Mouse (Mus musculus) gastrocnemius, postnatal 4 days (tissue): ENCODE measurements around the gene Zfp697. TPM values are rescaled to one million over a fixed set of nuclear protein-coding genes. Genes with fewer than 3 reads are reported as not detected.
"Not testable (repeated sequence)": the region's sequence is repeated elsewhere in the genome, so short reads cannot be mapped to it uniquely, and the experiment has no call there.

Source experiments
- DNase-seq, 2 experiments: peaks; one replicate each; pipeline ENCODE4 v3.0.0; 2021 to 2022; ENCODE audit warnings: low spot score in 2 of 2, mixed read lengths in 2 of 2
- total RNA-seq, 2 experiments: library from RNA; stranded (reverse); gene quantifications; 2 replicates each; pipeline ENCODE4 v1.2.3; 2021

Gene Zfp697
- total RNA-seq, 2 experiments from 2014 or later: 4.0 TPM

DNA sequence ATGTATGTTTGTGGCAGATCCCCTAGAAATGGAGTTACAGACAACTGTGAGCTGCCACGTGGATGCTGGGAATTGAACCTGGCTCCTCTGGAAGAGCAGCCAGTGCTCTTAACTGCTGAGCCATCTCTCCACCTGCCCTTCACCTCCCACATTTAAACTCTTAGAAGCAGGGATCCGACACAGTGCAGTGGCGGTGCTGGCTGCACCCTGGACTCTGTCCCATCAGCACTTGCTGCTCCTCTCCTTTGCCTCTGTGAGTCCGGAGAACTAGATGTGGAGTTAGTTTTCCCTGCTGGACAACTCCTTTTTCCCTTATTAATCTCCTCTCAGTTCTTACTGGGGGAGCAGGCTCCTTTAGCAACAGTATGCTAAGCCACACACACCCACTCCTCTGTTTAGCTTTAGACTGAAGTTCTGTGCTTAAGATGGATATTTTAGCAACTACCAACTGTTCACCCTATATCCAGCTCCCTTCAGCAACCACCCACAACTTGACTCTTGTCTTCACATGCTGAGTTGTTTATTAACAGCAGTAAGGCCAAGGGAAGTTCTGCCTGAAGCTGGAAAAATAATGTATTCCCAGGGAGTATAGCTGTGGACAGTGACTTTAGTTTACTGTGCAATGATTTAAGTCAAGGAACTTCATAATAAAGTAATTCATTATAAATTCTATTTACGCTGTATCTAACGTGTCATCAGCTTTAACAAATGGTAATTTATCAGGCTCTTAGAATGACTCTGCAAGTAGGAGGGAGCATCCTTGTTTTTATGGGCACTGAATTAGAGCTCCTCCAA, 36.9 kb downstream of the Zfp697 start:
- DNase-seq: no peak

DNA sequence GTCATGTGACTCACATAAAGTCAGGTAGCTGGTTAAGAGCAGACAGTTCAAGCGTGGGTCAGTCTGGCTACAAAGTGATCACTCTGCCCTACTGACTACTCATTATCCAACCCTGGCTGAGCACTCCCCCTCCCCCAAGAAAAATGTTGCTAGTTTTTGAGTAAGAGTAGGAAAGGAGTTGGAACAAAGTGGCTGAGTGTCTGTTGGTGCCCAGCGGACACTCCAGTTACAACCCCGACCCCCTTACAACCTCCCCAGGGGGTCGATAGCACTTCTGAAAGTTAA, 37.5 kb downstream of the Zfp697 start:
- no peak for DNase-seq

DNA sequence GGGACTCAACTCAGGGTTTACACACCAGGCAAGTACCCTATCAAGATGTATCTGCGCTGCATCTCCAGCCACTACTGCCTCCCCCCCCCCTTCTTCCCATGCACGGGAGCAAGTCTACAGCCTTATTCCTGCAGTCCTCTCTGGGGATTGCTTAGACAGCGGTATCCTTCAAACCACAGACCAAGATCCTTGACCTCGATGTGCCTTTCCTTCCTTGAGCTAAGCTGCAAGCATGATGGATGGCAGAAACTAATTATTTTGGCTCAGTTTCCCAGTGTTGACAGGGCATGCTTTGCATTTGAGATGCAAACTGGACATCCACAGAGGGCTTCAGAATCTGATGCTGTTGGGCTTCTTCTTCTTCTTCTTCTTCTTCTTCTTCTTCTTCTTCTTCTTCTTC, 40.7 kb downstream of the Zfp697 start:
- no peak for DNase-seq

DNA sequence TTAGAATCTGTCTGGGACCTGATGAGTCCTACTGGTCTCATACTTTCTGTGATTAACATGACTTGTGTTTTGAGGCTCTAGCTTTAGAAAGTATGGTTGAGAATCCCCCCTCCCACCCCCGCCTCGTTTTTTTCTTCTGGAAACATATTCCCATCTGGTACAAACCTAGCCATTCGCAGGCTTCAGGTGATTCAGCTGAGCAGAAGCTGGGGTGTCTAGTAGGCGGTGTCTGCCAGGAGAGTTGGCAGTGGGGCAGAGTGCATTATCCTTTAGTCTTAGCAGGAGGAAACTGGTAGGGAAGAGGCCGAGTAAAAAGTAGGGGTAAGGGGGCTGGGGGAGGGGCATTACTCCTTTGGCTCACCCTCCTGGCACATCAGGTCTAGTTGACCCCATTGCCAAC, 44.5 kb downstream of the Zfp697 start:
- no peak for DNase-seq

DNA sequence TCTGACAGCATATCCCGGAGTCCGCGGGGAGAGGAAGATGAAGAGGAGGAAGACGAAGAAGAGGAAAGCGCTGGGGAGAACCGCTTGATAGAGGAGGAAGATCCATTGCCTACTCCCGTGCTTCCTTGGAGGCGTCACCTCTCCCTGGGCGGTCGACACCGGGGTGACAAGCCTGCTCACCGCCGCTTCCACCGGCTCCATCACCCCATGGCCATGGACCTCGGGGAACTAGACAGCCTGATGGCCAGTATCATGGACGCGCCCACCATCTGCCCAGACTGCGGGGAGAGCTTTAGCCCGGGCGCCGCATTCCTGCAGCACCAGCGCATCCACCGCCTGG, 45.0 kb downstream of the Zfp697 start:
- no peak for DNase-seq

DNA sequence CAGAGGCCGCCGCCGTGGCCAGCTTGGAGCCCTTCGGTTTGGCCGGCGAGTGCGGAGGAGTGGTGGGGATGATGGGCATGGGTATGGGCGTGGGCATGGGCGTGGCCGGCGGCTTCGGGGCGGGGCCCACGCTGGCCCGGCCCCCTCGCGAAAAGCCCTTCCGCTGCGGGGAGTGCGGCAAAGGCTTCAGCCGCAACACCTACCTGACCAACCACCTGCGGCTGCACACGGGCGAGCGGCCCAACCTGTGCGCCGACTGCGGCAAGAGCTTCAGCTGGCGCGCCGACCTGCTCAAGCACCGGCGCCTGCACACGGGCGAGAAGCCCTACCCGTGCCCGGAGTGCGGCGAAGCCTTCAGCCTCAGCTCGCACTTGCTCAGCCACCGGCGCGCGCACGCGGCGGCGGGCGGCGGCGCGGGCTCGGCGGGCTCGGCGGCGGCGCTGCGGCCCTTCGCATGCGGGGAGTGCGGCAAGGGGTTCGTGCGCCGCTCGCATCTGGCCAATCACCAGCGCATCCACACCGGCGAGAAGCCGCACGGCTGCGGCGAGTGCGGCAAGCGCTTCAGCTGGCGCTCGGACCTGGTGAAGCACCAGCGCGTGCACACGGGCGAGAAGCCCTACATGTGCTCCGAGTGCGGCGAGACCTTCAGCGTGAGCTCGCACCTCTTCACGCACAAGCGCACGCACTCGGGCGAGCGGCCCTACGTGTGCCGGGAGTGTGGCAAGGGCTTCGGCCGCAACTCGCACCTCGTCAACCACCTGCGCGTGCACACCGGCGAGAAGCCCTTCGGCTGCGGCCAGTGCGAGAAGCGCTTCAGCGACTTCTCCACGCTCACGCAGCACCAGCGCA, 45.6 kb downstream of the Zfp697 start:
- DNase-seq: peak; percentile 56 to 68

DNA sequence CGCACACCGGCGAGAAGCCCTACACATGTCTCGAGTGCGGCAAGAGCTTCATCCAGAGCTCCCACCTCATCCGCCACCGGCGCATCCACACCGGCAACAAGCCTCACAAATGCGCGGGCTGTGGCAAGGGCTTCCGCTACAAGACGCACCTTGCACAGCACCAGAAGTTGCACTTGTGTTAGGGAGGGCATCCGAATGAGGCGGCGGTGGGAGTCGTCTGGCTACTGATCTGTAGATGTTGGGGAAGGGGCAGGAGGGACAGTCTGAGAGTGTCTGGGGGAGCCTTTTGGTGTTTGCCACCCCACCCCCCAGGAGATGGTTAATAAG, 46.2 kb downstream of the Zfp697 start:
- DNase-seq: no peak

DNA sequence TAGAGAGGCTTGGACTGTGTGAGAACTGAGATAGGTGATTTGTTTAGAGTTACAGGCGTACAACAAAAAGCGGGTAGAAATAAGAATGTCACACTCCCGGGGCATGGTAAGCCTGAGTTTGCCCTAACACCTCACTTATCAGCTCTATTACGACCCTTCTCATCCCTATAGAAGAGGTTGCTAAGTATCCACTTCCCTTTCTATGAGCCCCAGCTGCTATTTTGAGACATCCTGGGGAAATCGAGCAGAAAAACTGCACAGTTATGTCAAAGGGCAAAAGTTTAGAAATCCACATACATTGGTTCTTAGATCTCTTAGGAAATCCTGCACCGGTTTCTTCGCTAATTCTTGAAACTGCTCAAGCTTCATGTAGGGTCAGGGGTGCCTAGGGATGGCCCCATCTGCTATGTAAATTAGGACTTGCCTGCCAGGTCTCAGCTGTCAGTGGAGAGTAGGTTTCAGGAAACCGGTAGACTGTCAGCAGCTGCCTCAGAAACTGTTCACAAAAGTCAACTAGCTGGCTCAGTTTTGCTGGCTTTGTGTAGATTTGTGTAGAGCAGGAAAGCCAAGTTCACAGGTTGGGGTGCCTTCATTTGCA, 46.8 kb downstream of the Zfp697 start:
- no peak for DNase-seq

DNA sequence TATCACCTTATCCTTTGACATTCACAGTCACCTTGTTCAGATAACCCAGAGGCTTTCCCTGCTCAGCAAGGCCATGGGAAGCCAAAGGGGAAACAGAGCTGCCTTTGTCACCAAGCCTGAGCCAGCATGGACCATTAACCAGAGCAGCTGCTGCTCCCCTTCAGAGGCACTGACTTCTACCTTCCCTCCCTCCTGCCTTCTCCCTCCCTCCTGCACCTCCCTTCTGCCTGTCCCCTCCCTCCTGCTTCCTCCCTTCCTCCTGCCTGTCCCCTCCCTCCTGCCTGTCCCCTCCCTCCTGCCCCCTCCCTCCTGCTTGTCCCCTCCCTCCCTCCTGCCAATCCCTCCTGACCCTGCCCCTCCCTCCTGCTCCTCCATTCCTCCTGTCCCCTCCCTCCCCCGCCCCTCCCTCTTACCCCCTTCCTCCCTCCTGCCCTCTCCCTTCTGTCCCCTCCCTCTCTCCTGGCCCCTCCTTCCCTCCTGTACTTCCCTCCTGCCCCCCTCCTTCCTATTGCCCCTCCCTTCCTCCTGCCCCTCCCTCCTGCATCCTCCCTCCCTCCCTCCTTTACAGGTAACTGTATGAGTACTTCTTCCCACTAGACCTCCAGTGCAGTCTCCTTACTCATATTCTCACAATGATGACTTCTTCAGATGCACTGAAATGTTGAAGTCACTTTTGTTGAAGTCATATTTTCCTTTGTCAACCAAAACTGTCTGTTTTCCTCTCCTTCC, 52.0 kb downstream of the Zfp697 start:
- no peak for DNase-seq

DNA sequence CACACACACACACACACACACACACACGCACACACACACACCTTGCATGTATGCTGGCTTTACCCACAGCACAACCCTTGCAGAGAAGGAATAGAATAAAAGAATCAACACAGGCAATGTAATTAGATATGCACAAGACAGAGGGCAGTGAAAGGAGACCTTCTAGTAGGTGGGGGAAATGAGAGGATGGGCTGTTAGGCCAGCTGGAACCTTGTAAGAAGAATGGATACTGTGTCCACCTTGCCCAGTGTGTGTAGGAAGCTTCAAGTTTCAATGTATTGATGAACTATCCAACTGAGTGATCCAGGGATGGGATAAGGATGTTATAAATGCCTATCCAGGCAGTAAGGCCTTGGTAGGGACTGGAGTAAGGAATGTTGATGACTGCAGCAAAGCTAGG, 52.8 kb downstream of the Zfp697 start:
- DNase-seq: no peak

DNA sequence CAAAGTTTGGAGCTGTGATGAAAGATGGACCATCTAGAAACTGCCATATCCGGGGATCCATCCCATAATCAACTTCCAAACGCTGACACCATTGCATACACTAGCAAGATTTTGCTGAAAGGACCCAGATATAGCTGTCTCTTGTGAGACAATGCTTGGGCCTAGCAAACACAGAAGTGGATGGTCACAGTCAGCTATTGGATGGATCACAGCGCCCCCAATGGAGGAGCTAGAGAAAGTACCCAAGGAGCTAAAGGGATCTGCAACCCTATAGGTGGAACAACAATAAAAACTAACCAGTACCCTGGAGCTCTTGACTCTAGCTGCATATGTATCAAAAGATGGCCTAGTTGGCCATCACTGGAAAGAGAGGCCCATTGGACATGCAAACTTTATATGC, 60.0 kb downstream of the Zfp697 start:
- not testable (repeated sequence) for DNase-seq

DNA sequence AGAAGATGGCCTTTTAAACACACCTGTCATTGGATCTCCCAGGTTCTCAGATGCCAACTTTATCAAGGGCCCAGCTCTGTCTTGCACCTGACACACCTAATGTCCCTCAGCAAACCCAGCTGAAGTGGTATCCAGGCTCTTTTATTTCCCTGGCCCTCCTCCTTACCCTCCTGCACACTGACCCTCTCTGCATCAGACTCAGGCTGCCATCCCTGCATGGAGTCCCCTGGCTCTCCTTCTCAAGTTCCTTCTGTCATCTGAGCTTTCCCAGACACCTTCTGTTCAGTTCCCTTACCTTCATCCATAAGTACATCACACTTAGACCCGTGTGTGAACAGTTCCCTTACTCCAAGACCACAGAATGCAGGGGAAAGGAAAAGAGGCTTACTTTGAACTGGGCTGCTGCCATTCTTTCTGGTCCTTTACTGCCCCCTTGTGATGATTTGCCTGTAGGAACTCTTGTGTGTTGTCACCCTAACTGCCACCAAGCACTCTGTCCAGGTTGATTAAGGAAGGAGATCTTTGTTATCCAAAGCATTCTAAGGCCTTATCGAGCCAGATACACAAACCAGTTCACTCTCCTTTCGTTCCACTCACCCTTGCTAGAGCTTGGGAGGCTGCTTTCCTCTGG, 61.0 kb downstream of the Zfp697 start:
- not testable (repeated sequence) for DNase-seq

DNA sequence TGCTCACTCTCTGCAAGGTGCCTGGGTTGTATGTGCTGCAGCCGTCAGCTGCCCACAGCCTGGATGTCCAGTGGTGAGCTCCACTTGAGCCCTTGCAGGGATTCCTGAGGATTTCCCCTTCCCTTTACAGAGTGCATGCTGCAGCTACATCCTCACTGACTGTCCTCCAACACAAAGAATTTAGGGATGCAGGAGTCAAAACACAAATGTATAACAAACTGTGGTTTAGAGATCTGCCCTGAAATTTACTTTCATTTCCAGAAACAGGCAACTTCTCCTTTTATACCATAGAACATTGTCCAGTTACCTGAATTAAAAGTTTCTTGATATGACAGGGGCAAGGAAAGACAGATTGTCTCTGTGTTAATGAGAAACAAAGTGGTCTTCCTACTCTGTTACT, 61.7 kb downstream of the Zfp697 start:
- DNase-seq: not testable (repeated sequence)

DNA sequence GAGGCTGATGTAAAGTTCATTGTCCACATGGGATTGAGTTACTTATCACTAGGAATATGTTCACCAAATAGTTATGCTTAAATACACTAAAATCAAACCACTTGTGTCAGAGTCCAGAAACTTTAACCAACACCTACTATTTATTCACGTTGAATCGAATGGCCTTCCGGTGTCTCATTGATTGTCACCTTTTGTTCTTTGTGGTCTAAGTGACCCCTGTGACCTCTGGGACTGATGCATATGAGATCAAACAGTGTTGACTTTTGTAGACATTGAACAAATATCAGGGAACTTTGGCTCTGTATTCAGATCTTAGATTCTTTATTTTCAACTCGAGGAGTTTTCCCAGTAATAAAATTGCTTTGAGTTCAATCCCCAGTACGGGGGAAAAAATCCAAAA, 71.5 kb downstream of the Zfp697 start:
- not testable (repeated sequence) for DNase-seq

DNA sequence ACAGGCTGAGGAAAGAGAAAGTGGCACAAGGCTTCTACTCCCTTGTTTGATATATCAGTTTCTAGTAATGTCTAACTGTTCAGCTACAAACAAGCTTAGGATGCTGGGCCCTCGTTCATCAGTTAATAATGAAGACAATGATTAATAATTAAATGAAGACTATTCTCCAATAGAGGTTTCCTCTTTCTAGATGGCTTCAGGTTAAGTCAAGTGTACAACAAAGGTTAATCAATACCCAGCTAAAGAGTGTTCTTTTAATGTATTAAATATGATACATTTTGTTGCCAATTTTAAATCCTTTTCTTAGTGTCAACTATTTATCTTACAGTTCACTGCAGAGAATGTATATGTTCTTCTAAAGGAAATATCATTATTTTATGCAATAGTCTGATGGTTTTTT, 74.8 kb downstream of the Zfp697 start, which contains the start of gene Gm4450:
TSS of gene Gm4450 (minus strand) at position 101 of the 400 bp plus-strand sequence.
- DNase-seq: not testable (repeated sequence)

DNA sequence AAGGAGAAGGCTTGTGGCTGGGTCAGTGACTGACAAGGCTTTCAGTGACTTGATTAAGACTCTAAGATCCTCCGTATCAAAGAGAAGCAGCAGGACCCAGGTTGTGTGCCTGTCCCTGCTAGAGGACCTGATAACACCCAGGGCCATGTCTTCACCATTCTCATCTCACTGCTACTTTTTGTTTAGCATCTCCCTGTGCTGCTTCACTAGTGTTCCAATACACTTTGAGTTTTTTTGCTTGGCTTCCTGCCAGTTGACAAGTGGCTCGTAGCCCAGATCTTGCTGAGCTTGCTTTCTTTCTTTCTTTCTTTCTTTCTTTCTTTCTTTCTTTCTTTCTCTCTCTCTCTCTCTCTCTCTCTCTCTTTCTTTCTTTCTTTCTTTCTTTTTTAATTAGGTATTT, 87.1 kb downstream of the Zfp697 start:
- DNase-seq: not testable (repeated sequence)

DNA sequence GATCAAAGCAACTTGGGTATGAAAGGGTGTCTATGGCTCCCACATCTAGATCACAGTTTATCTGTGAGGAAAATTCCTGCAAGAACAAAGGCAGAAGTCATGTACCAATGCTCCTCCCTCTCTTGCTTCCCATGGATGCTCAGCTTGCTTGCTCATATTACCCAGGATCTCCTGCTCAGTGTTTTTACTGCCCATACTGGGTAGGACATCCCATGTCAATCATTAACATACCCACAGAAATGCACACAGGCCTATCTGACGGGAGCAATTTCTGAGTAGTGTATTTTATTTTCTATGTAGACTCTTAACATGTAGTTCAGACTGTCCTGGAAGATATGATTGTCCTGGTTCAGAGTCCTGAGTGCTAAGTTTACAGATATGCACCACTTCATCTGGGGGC, 88.8 kb downstream of the Zfp697 start:
- not testable (repeated sequence) for DNase-seq

DNA sequence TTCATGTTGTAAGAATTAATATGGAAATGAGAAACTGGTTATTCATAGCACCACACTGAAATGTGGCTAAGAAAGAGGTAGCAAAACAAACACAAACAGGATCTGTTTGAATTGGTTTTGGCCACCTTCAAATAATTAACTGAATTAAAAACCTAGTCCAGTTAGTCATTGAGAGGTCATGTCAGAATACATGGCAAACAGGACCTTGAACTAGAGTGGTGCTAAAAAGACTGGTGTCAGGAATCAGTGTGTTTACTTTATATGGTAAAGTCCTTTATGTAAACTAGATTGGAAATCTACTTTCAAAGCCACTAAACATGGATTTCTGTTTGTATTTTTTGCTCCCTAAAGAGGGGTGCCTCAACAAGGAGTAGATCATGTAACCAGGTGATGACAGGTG, 89.2 kb downstream of the Zfp697 start:
- not testable (repeated sequence) for DNase-seq

DNA sequence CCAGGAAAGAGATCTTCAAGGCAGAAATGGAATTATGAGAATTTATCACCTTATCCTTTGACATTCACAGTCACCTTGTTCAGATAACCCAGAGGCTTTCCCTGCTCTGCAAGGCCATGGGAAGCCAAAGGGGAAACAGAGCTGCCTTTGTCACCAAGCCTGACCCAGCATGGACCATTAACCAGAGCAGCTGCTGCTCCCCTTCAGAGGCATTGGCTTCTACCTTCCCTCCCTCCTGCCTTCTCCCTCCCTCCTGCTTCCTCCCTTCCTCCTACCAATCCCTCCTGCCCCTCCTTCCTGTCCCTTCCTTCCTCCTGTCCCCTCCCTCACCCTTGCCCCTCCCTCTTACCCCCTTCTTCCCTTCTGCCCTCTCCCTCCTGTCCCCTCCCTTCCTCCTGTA, 111.9 kb downstream of the Zfp697 start:
- not testable (repeated sequence) for DNase-seq

DNA sequence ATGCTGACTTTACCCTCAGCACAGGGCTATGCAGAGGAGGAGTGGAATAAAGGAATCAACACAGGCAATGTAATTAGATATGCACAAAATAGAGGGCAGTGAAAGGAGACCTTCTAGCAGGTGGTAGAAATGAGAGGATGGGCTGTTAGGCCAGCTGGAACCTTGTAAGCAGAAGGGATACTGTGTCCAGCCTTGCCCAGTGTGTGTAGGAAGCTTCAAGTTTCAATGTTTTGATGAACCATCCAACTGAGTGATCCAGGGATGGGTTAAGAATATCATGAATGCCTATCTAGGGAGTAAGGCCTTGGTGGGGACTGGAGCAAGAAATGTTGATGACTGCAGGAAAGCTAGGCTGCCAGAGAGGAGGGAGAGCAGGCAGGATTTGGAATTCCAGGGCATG, 112.8 kb downstream of the Zfp697 start:
- DNase-seq: not testable (repeated sequence)

DNA sequence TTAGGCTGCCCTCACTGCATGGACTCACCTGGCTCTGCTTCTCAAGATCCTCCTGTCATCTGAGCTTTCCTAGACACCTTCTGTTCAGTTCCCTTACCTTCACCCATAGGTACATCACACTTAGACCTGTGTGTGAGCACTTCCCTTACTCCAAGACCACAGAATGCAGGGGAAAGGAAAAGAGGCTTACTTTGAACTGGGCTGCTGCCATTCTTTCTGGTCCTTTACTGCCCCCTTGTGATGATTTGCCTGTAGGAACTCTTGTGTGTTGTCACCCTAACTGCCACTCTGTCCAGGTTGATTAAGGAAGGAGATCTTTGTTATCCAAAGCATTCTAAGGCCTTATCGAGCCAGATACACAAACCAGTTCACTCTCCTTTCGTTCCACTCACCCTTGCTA, 114.5 kb downstream of the Zfp697 start:
- not testable (repeated sequence) for DNase-seq
